Mouse (Mus musculus): ENCODE measurements at regions not wholly inside any gene's neighbourhood (a gene's known extent, or its start where the extent isn't known, plus 50 kb on each side); places are given as distances from the start of the nearest gene placed in this dataset.
"Not testable (repeated sequence)": the region's sequence is repeated elsewhere in the genome, so short reads cannot be mapped to it uniquely, and the experiment has no call there.

GRCm38 (mm10) chr1:185989432-185989831 lies 127.7 kb downstream of the Lyplal1 start:
- H3K36me3 ChIP-seq = no peaks in the 10 kb centered on the region
- H3K4me2 ChIP-seq = no peak overlapping the region
- H3K27me3 ChIP-seq = peaks cover 3% of the 10 kb centered on the region; the same call in 1 of the 2 replicates
- no peak overlapping the region for H3K9ac ChIP-seq
- no peak for ATAC-seq (ENCODE audit: insufficient number of reproducible peaks, insufficient read depth, low FRiP score, low TSS enrichment, low read depth)
- H3K4me1 ChIP-seq = peaks cover 13% of the 10 kb centered on the region
- no peaks in the 10 kb centered on the region for H3K9me3 ChIP-seq
- H3K27ac ChIP-seq = peak overlapping the region; percentile 40; the same call in 1 of the 2 replicates
- no peak overlapping the region for H3K4me3 ChIP-seq
- 31% methylated on average over 8 of the region's 8 CpGs for WGBS

DNA sequence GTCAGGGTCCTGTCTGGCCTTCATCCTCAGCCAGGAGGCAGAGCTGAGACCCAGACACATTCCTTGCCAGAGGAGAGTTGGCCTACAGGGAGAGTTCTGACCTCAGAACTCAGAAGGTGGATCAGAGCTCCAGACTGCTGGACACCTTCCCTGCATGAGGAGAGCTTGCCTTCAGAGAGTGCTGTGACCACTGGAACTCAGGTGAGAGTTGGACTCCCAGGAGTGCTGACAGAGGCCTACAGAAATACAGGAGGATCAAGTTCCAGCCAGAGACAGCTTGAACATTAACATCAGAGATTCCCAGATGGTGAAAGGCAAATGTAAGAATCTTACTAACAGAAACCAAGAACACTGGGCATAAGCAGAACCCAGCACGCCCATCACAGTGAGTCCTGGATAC lies 117.0 kb downstream of the Lyplal1 start:
- not testable (repeated sequence) for H3K27me3 ChIP-seq; H3K36me3 ChIP-seq; H3K4me2 ChIP-seq; H3K27ac ChIP-seq; ATAC-seq (ENCODE audit: insufficient number of reproducible peaks, insufficient read depth, low FRiP score, low TSS enrichment, low read depth); H3K9me3 ChIP-seq; H3K9ac ChIP-seq; H3K4me3 ChIP-seq; H3K4me1 ChIP-seq
- 94% methylated on average over 1 of the region's 1 CpGs for WGBS

GRCm38 (mm10) chr1:186013413-186013812 lies 103.7 kb downstream of the Lyplal1 start:
- Histone ChIP-seq H3K27ac (no peak overlapping the region), H3K4me3 (no peak overlapping the region), H3K4me1 (no peaks in the 10 kb centered on the region), H3K27me3 (no peaks in the 10 kb centered on the region), H3K4me2 (no peak overlapping the region), H3K36me3 (no peaks in the 10 kb centered on the region), H3K9ac (no peak overlapping the region), H3K9me3 (0 out of 2 replicates have a peak, but pooled peaks cover 3% of the 10 kb centered on the region)
- ATAC-seq (ENCODE audit: insufficient number of reproducible peaks, insufficient read depth, low FRiP score, low TSS enrichment, low read depth) = no peak
- WGBS = 85% methylated on average over 1 of the region's 1 CpGs

- H3K4me3 ChIP-seq = no peak overlapping the region
- WGBS = 57% methylated on average over 1 of the region's 1 CpGs
- no peaks in the 10 kb centered on the region for H3K36me3 ChIP-seq
- no peak overlapping the region for H3K27ac ChIP-seq
- ATAC-seq (ENCODE audit: insufficient number of reproducible peaks, insufficient read depth, low FRiP score, low TSS enrichment, low read depth) = no peak
- H3K4me2 ChIP-seq = no peak overlapping the region
- H3K27me3 ChIP-seq = no peaks in the 10 kb centered on the region
- H3K4me1 ChIP-seq = no peaks in the 10 kb centered on the region
- 0 out of 2 replicates have a peak, but pooled peaks cover 3% of the 10 kb centered on the region for H3K9me3 ChIP-seq
- no peak overlapping the region for H3K9ac ChIP-seq
These were observed 102.9 kb downstream of the Lyplal1 start for GRCm38 (mm10) chr1:186014166-186014565.

DNA sequence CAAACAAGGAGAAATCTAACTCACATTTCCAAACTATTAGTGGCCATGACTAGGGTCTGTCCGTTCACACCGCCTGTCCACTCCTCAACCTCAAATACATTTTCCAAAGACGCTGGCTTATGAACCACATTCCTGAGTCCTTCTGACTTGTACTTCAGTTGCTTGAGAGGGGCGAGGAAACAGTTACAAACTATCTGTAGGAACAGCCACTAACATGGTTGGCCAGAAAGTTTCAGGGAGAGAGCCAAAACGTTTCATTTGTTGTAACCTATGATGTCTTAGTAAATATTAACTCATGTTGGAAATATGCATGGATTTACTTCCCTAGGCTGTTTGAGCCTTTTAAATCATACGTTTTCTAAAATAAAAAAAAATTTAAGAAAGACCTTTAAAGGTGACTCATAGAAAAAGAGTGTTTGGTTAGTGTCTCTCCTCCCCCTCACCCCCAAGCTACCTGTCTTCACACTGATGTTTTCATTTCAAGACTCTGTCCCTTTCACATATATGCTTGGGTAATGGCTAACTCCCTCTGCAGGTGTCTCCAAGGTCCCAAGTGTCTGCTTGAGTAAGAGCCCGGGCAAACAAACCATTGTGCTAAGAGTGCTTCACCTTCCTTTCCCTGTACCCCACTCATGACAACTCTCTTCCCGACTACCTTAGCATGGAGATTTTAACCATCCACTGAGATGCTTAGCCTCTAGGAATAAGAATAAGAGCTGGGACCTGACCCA lies 101.1 kb downstream of the Lyplal1 start:
- Histone ChIP-seq H3K9ac (no peak overlapping the region), H3K27ac (no peak overlapping the region), H3K36me3 (no peaks in the 10 kb centered on the region), H3K4me2 (no peak overlapping the region), H3K27me3 (no peaks in the 10 kb centered on the region), H3K4me1 (no peaks in the 10 kb centered on the region), H3K4me3 (no peak overlapping the region), H3K9me3 (no peaks in the 10 kb centered on the region)
- 75% methylated on average over 8 of the region's 8 CpGs for WGBS
- ATAC-seq (ENCODE audit: insufficient number of reproducible peaks, insufficient read depth, low FRiP score, low TSS enrichment, low read depth) = no peak

DNA sequence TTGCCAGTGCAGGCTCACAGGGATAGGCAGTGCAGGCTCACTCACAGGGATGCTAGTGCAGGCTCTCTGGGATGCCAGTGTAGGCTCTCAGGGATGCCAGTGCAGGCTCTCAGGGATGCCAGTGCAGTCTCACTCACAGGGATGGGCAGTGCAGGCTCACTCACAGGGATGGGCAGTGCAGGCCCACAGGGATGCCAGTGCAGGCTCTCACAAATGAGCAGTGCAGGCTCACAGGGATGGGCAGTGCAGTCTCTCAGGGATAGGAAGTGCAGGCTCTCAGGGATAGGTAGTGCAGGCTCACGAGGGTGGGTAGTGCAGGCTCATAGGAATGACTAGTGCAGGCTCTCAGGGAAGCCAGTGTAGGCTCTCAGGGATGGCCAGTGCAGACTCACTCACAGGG lies 99.6 kb downstream of the Lyplal1 start:
- H3K9ac ChIP-seq = no peak overlapping the region
- 65% methylated on average over 1 of the region's 1 CpGs for WGBS
- ATAC-seq (ENCODE audit: insufficient number of reproducible peaks, insufficient read depth, low FRiP score, low TSS enrichment, low read depth) = no peak
- H3K4me1 ChIP-seq = no peaks in the 10 kb centered on the region
- no peaks in the 10 kb centered on the region for H3K36me3 ChIP-seq
- no peaks in the 10 kb centered on the region for H3K9me3 ChIP-seq
- no peaks in the 10 kb centered on the region for H3K27me3 ChIP-seq
- H3K4me2 ChIP-seq = no peak overlapping the region
- H3K27ac ChIP-seq = no peak overlapping the region
- no peak overlapping the region for H3K4me3 ChIP-seq

DNA sequence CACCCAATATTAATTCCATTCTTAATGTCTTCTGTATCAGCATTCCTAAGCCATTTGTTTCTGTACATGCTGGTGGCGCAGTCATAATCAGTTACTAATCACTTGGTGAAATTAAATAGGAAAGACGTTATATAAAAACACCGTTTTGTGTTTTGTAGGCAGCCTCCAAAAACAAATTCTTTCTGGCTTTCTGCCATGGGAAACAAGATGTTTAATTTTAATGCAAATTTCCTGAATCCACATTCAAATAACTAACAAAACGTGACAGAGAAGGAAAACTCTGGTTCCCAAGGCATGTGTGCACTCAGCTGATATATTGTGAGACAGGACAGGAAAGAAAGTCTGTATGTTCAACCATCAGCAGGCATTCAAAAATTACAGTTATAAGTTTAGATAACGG lies 97.6 kb downstream of the Lyplal1 start:
- Histone ChIP-seq H3K4me2 (no peak overlapping the region), H3K36me3 (no peaks in the 10 kb centered on the region), H3K27me3 (no peaks in the 10 kb centered on the region), H3K27ac (no peak overlapping the region), H3K9me3 (no peaks in the 10 kb centered on the region), H3K4me1 (no peaks in the 10 kb centered on the region), H3K9ac (no peak overlapping the region), H3K4me3 (no peak overlapping the region)
- ATAC-seq (ENCODE audit: insufficient number of reproducible peaks, insufficient read depth, low FRiP score, low TSS enrichment, low read depth) = no peak
- WGBS = 82% methylated on average over 5 of the region's 5 CpGs

- no peaks in the 10 kb centered on the region for H3K9me3 ChIP-seq
- no peak for ATAC-seq (ENCODE audit: insufficient number of reproducible peaks, insufficient read depth, low FRiP score, low TSS enrichment, low read depth)
- H3K27ac ChIP-seq = no peak overlapping the region
- no peaks in the 10 kb centered on the region for H3K27me3 ChIP-seq
- H3K9ac ChIP-seq = no peak overlapping the region
- no peaks in the 10 kb centered on the region for H3K4me1 ChIP-seq
- no peaks in the 10 kb centered on the region for H3K36me3 ChIP-seq
- no peak overlapping the region for H3K4me2 ChIP-seq
- WGBS = 79% methylated on average over 10 of the region's 10 CpGs
- no peak overlapping the region for H3K4me3 ChIP-seq
These were observed 85.2 kb downstream of the Lyplal1 start for GRCm38 (mm10) chr1:186031951-186032350.

GRCm38 (mm10) chr1:186034443-186034842 lies 82.7 kb downstream of the Lyplal1 start:
- H3K36me3 ChIP-seq = no peaks in the 10 kb centered on the region
- whole genome bisulfite sequencing = 51% methylated on average over 2 of the region's 2 CpGs

More at GRCm38 (mm10) chr1:186034443-186034842, 82.7 kb downstream of the Lyplal1 start:
- Histone ChIP-seq H3K9me3 (no peaks in the 10 kb centered on the region), H3K27ac (no peak overlapping the region), H3K4me2 (no peak overlapping the region), H3K27me3 (no peaks in the 10 kb centered on the region), H3K4me1 (no peaks in the 10 kb centered on the region), H3K9ac (no peak overlapping the region), H3K4me3 (no peak overlapping the region)
- ATAC-seq (ENCODE audit: insufficient number of reproducible peaks, insufficient read depth, low FRiP score, low TSS enrichment, low read depth) = no peak

Data from embryonic facial prominence, embryonic 13.5 days (tissue).